Mouse (Mus musculus): ENCODE measurements around the gene Mllt11. TPM values are rescaled to one million over a fixed set of nuclear protein-coding genes. Genes with fewer than 3 reads are reported as not detected.

The Mllt11 gene
- total RNA-seq (2023), result 15.7 TPM

GRCm38 (mm10) chr3:95231298-95232221 lies at the start of gene Mllt11:
Mllt11 (minus strand) TSS chr3:95232171.

GRCm38 (mm10) chr3:95281216-95282126 lies 49.5 kb upstream of the Mllt11 start, which contains the start of the genes Mindy1 and Prune1:
Mindy1 (plus strand) TSS chr3:95281345.
Prune1 (minus strand) TSS chr3:95282076.

DNA sequence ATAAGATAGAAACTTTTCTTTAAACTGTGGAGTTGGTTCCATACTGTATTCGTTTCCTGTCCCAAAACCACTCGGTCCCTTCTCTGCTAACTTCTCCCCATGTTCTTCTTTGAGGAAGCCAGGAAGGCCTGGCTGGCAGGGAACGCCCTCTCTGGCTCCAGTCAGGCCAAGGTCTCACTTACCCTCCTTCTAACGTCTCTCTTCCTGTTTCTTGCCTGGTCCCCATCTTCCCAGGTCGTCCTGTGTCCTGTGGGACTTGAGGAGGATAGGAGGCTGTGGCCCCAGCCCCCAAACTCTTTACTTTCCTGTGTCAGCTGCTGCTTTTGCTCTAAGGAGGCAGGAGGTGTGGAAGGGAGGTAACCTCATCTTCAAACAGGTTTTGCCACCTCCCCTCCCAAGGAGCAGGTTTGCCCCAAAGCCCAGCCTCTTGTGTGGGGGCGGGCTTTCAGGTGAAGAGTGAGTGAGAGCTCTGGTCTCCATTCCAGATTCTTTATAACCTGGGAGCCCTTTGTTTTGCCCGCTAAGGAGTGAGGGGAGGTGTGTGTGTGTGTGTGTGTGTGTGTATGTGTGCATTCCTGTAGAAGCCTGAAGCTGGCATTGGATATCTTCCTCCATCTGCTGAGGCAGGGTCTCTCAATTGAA lies 18.9 kb upstream of the Mllt11 start, which contains the start of gene Bnipl:
TSS of gene Bnipl (minus strand) at position 411 of the 642 bp plus-strand sequence.

DNA sequence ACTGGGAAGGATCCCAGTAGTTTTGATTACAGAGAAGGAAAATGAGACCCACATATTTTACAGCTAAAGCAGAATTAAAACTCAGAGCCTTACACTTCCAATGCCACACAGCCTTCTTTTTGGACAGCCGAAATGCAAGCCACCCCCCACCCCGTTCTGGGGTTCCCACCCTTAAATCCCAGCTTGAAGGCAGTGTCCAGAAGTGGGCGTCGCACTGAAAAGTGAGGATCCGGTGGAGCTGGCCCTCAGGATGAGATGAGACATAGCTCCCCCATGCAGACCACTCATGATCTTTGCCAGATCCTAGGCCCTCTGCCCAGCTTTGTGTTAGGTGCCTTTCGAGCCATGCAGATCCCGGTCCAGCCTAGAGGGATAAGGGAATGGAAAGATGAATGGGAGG lies 9.5 kb upstream of the Mllt11 start, which contains the start of gene Gm128:
TSS of gene Gm128 (minus strand) at position 101 of the 400 bp plus-strand sequence.

GRCm38 (mm10) chr3:95228148-95228893 lies 3.6 kb downstream of the Mllt11 start, which contains the start of gene Cdc42se1:
Cdc42se1 (plus strand) TSS chr3:95228732.

DNA sequence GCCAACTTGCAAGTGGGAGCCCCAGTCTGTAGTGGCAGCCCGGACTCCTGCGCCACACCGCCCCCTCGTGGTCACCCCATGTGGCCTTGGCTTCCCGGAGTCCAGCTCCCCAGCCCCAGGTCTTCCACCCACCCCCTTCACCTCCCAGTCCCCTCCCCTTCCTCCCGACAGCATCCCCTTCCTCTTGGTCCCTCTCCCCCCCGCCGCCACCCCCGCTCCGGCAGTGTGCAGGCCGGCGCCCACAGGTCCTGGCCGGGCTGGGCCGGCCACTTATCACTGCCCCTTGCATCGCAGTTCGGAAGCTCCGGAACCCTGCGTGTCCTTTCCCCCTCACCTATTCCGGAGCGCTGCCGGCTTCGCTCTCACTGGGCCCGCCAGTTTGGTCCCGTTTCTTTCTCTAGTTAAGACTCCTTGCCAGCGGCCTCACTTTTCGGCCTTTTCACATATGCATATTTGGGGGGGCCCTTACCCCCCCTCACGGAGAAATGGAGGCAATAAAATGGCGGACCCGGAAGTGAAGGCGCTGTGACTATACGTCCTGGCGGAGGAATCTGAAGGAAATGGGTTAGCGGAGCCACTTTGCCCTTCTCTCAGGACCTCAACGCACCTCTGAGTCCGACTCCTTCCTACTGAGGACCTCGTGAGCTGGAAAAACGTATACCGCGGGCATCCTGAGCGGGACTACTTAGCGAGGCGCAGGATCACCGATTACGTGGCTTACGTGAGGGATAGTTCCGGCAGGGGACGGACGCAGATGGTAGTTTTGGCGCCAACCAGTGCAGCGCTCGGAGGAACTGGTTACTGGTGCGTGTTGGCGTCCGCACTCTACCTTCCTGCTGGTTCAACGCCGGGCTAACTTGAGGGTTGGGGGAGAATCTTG lies 14.5 kb downstream of the Mllt11 start, which contains the start of gene Gabpb2:
TSS of gene Gabpb2 (minus strand) at position 662 of the 880 bp plus-strand sequence.

Other genes starting within 250 kb of the Mllt11 start
- 51.4 TPM for gene Zfp687, start 216.7 kb downstream of the Mllt11 start, total RNA-seq (2023)
- gene Psmd4, start 189.6 kb downstream of the Mllt11 start, total RNA-seq (2023), result 127 TPM
- gene Pip5k1a, start 125.2 kb downstream of the Mllt11 start, total RNA-seq (2023), result 54.4 TPM
- 48.9 TPM for gene Vps72, start 121.1 kb downstream of the Mllt11 start, total RNA-seq (2023)
- gene Tmod4, start 107.7 kb downstream of the Mllt11 start, total RNA-seq (2023), result 2.5 TPM
- gene Scnm1, start 98.2 kb downstream of the Mllt11 start, total RNA-seq (2023), result 99.1 TPM
- 5.1 TPM for gene Lysmd1, start 98.1 kb downstream of the Mllt11 start, total RNA-seq (2023)
- 73.5 TPM for gene Tnfaip8l2, start 89.8 kb downstream of the Mllt11 start, total RNA-seq (2023)
- 2.2 TPM for gene Sema6c, start 71.7 kb downstream of the Mllt11 start, total RNA-seq (2023)
- gene Gabpb2, start 14.3 kb downstream of the Mllt11 start, total RNA-seq (2023), result 79.5 TPM
- gene Cdc42se1, start 3.4 kb downstream of the Mllt11 start, total RNA-seq (2023), result 223 TPM
- gene Gm128, start 9.4 kb upstream of the Mllt11 start, total RNA-seq (2023), result not detected
- not detected for gene Bnipl, start 19.0 kb upstream of the Mllt11 start, total RNA-seq (2023)
- gene Mindy1, start 49.2 kb upstream of the Mllt11 start, total RNA-seq (2023), result 14.1 TPM
- 8.6 TPM for gene Prune1, start 49.9 kb upstream of the Mllt11 start, total RNA-seq (2023)
- 0.31 TPM for gene Anxa9, start 75.0 kb upstream of the Mllt11 start, total RNA-seq (2023)
- gene Cers2, start 82.6 kb upstream of the Mllt11 start, total RNA-seq (2023), result 95.4 TPM
- 36.6 TPM for gene Setdb1, start 125.0 kb upstream of the Mllt11 start, total RNA-seq (2023)
- gene 4930558C23Rik, start 170.7 kb upstream of the Mllt11 start, total RNA-seq (2023), result not detected
- gene Arnt, start 202.2 kb upstream of the Mllt11 start, total RNA-seq (2023), result 70.6 TPM

All from CD8-positive naive resting alpha-beta T cell, adult 57 days (primary cell).